Mouse (Mus musculus) spleen, adult 2 months (tissue): ENCODE data around the gene Prune1.

Experiments used
- CTCF ChIP-seq: fragments of 200-500 bp; IDR thresholded peaks from 2 replicates; pipeline ENCODE4 v1.5.1; 2011; ENCODE audit warnings: mild to moderate bottlenecking, inconsistent platforms; ENCODE audit not compliant: insufficient read depth, insufficient read length, insufficient replicate concordance; ENCODE audit errors: extremely low read depth
- POLR2A ChIP-seq: fragments of 200-500 bp; IDR thresholded peaks from 2 replicates; pipeline ENCODE4 v1.6.1; 2011; ENCODE audit warnings: low read depth, low read length, inconsistent platforms

- no peak for TF ChIP-seq CTCF
- no peak for TF ChIP-seq POLR2A
Observed at GRCm38 (mm10) chr3:95314075-95314474, 32.2 kb upstream of the Prune1 start.
